In genomic region chr11:5882518-5882917, GRCm38 (mm10) we compare ENCODE assay signal across 36 mouse cellular contexts. TPM values are rescaled to one million over a fixed set of nuclear protein-coding genes. Genes with fewer than 3 reads are reported as not detected.
A peak's percentile ranks its signal among the peaks of the same experiment; 100 is the strongest.
DNase-seq lines count a peak whose midpoint lies in the region; ATAC-seq lines count a peak whose summit lies in the region.
"Had no signal": no experiment of that assay in that cellular context is flagged by ENCODE, and none has a peak within 500 bp of the region (broad histone marks: within the 10 kb centered on the region; RNA-seq: fewer than 3 reads in every experiment).

No protein-coding gene starts in this region.

- H3K4me3 ChIP-seq in heart, embryonic 10.5 days = no peak overlapping the region
- H3K4me3 ChIP-seq: erythroblast, embryonic 14.5 days; forebrain, embryonic 13.5 days; hindbrain, embryonic 10.5 days; hindbrain, embryonic 15.5 days; layer of hippocampus, adult 2 months; limb, embryonic 15.5 days; midbrain, embryonic 12.5 days had no signal

- no peaks in the 10 kb centered on the region for H3K36me3 ChIP-seq in heart, embryonic 10.5 days
- H3K36me3 ChIP-seq: G1E; hindbrain, embryonic 10.5 days; hindbrain, embryonic 15.5 days; limb, embryonic 15.5 days; midbrain, embryonic 12.5 days had no signal

- peak overlapping the region; percentile 16 for H3K27ac ChIP-seq in heart, embryonic 10.5 days
- H3K27ac ChIP-seq: forebrain, embryonic 13.5 days; hindbrain, embryonic 10.5 days; hindbrain, embryonic 15.5 days; layer of hippocampus, adult 2 months; limb, embryonic 15.5 days; liver, embryonic 14.5 days; midbrain, embryonic 12.5 days; stomach, postnatal 0 days had no signal

- H3K4me1 ChIP-seq in heart, embryonic 10.5 days = peaks cover 36% of the 10 kb centered on the region

- no peaks in the 10 kb centered on the region for H3K27me3 ChIP-seq in heart, embryonic 10.5 days (ENCODE audit: insufficient read depth, poor library complexity, severe bottlenecking)
- H3K27me3 ChIP-seq: forebrain, embryonic 13.5 days; hindbrain, embryonic 15.5 days; limb, embryonic 15.5 days; midbrain, embryonic 12.5 days had no signal

- DNase-seq in heart, embryonic 10.5 days (ENCODE audit: low spot score) = no peak
- DNase-seq in heart, adult 11 months = no peak
- DNase-seq in spleen, postnatal 36 days (ENCODE audit: low spot score in 2 of 2) = peak; percentile 35 to 52
- no peak for DNase-seq in spleen, postnatal 4 days (ENCODE audit: low spot score in 2 of 2)
- no peak for DNase-seq in cerebellum, adult 11 months
- DNase-seq in frontal cortex, postnatal 10 days (ENCODE audit: low spot score in 2 of 2) = no peak
- DNase-seq: adrenal gland, postnatal 14 days; cerebellum, adult 11-12 months; cerebellum, adult 9-11 months; gastrocnemius, postnatal 36 days; kidney, adult 2 months; kidney, postnatal 36 days; lung, adult 2 months; lung, postnatal 10 days; right cerebral cortex, postnatal 25 days; thymus, adult 18-20 months; thymus, postnatal 4 days had no signal

- ATAC-seq in common myeloid progenitor, adult 5-6 weeks (replicated peaks; ENCODE audit: low read depth, poor library complexity, severe bottlenecking) = peak; percentile 7; the same call in 1 of the 2 replicates
- ATAC-seq in monocyte, adult 5-6 weeks (replicated peaks; ENCODE audit: insufficient number of reproducible peaks, low FRiP score, low TSS enrichment, poor library complexity, severe bottlenecking) = peak; percentile 15; the same call in 1 of the 2 replicates
- ATAC-seq: forebrain, embryonic 13.5 days had no signal

- no peaks in the 10 kb centered on the region for H3K9me3 ChIP-seq in heart, embryonic 10.5 days
- H3K9me3 ChIP-seq: forebrain, embryonic 13.5 days; G1E; hindbrain, embryonic 10.5 days; hindbrain, embryonic 15.5 days; limb, embryonic 15.5 days; midbrain, embryonic 12.5 days had no signal

- WGBS in heart, embryonic 10.5 days = 69% methylated on average over 8 of the region's 8 CpGs

RNA-seq across cellular contexts. Expression of gene Pold2, which starts 4.4 kb away (rescaled TPM):
- polyA plus RNA-seq in heart, embryonic 10.5 days (2016; fragmentation: Nextera tagmentation; extraction: Ambion mirVana) = 140 and 162 TPM in 2 replicates
- total RNA-seq in common myeloid progenitor, adult 5-6 weeks (2017) = 49.9 and 61.2 TPM in 2 replicates
- 7.0 to 17.2 TPM (median 15.4 TPM) in 3 replicates for total RNA-seq in monocyte, adult 5-6 weeks (2017)

RNA-seq across cellular contexts. Expression of gene Myl7, which starts 16.1 kb away (rescaled TPM):
- 6,952 and 8,117 TPM in 2 replicates for polyA plus RNA-seq in heart, embryonic 10.5 days (2016; fragmentation: Nextera tagmentation; extraction: Ambion mirVana)
- not detected in 2 replicates for total RNA-seq in common myeloid progenitor, adult 5-6 weeks (2017)
- not detected in 3 replicates for total RNA-seq in monocyte, adult 5-6 weeks (2017)
- total RNA-seq: adrenal gland, postnatal 14 days; G1E; gastrocnemius, postnatal 36 days; layer of hippocampus, adult 2 months; layer of hippocampus, postnatal 25 days; left cerebral cortex, adult 8-10 months; left cerebral cortex, postnatal 36 days; megakaryocyte progenitor cell, adult 5-6 weeks; midbrain, postnatal 0 days had no signal
- polyA plus RNA-seq: cortical plate, adult 2 months; forebrain, embryonic 13.5 days; G1E; midbrain, postnatal 0 days; neural tube, embryonic 14.5 days had no signal

RNA-seq across cellular contexts. Expression of gene Aebp1, which starts 20.8 kb away (rescaled TPM):
- polyA plus RNA-seq in heart, embryonic 10.5 days (2016; fragmentation: Nextera tagmentation; extraction: Ambion mirVana) = 22.4 and 25.7 TPM in 2 replicates
- not detected in 2 replicates for total RNA-seq in common myeloid progenitor, adult 5-6 weeks (2017)
- not detected in 3 replicates for total RNA-seq in monocyte, adult 5-6 weeks (2017)
- total RNA-seq: G1E; megakaryocyte progenitor cell, adult 5-6 weeks had no signal
- polyA plus RNA-seq: G1E had no signal

RNA-seq across cellular contexts. Expression of gene Polm, which starts 44.7 kb away (rescaled TPM):
- polyA plus RNA-seq in heart, embryonic 10.5 days (2016; fragmentation: Nextera tagmentation; extraction: Ambion mirVana) = 8.9 and 11.1 TPM in 2 replicates
- total RNA-seq in common myeloid progenitor, adult 5-6 weeks (2017) = 0.97 and 2.6 TPM in 2 replicates
- total RNA-seq in monocyte, adult 5-6 weeks (2017) = 14.6 to 18.6 TPM (median 17.2 TPM) in 3 replicates

Comparison
In these comparisons a context has a peak if more than half of its experiments do, and no peak if none do; other contexts are left out.
1. DNase-seq: peak in spleen, postnatal 36 days (2 of 2); none in heart, embryonic 10.5 days (single experiment), heart, adult 11 months (single experiment), spleen, postnatal 4 days (0 of 2), cerebellum, adult 11 months (single experiment) and frontal cortex, postnatal 10 days (0 of 2).